Mouse (Mus musculus): ENCODE measurements around the gene Tet2. TPM values are rescaled to one million over a fixed set of nuclear protein-coding genes. Genes with fewer than 3 reads are reported as not detected.

Gene Tet2
- polyA plus RNA-seq, 1 experiment from 2014 or later, result 28.4 TPM

DNA sequence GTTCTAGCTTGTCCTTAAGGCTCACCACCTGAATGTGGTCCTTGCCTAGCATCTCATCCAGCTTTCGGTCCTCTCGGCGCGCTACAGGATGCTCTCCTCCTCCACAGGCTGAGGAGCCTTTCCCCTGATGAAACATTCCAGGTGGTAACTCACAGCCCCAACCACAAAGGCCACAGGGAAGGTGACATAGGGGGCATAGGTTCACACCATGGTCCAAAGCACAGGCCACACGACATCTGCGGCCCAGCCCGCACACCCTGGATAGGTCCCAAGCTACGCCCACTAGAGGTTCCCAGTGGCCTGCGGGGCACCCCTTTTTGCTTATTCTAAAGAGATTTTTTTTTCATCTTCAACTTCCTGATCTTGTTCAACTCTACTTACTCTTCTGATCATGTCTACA is 34.7 kb upstream of the Tet2 start:
- Histone ChIP-seq H3K4me3 (ENCODE audit: low read depth, low read length) (no peak overlapping the region), H3K4me1 (ENCODE audit: control insufficient read depth, insufficient read depth, low read length) (no peaks in the 10 kb centered on the region), H3K27ac (ENCODE audit: low read length) (no peak overlapping the region), H3K9me3 (ENCODE audit: control insufficient read depth, low read depth, low read length) (no peaks in the 10 kb centered on the region), H3K9ac (replicated peaks; ENCODE audit: low read depth, low read length) (no peak overlapping the region), H3K27me3 (ENCODE audit: control insufficient read depth, insufficient read depth, low read length) (no peaks in the 10 kb centered on the region), H3K4me2 (replicated peaks; ENCODE audit: low read depth, low read length) (no peak overlapping the region), H3K36me3 (ENCODE audit: control insufficient read depth, insufficient read depth, low read length) (no peaks in the 10 kb centered on the region)
- ATAC-seq (ENCODE audit: insufficient number of reproducible peaks, insufficient read depth, low FRiP score, low read depth), result no peak
- WGBS, result 91% methylated on average over 9 of the region's 9 CpGs

DNA sequence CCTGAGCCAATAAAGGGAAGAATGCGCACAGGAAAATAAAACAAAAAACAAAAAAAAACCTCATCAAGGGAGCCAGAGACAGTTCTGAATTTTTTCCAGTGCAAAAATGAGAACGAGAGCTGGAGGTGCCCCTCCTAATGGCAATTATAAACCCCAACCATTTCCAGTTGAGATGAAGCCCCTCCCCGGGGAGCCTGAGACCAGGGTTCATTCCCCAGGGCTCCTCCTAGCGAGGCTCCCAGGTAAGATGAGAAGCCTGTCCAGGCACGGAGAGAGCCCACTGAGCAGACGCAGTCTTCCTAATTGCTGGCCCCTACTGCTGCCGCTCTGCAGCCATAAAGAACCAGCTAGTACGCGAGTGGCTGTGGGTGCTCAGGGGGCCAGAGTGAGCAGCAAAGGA is 34.2 kb upstream of the Tet2 start:
- Histone ChIP-seq H3K9me3 (ENCODE audit: control insufficient read depth, low read depth, low read length) (no peaks in the 10 kb centered on the region), H3K36me3 (ENCODE audit: control insufficient read depth, insufficient read depth, low read length) (no peaks in the 10 kb centered on the region), H3K27ac (ENCODE audit: low read length) (no peak overlapping the region), H3K4me2 (replicated peaks; ENCODE audit: low read depth, low read length) (no peak overlapping the region), H3K4me1 (ENCODE audit: control insufficient read depth, insufficient read depth, low read length) (no peaks in the 10 kb centered on the region), H3K9ac (replicated peaks; ENCODE audit: low read depth, low read length) (no peak overlapping the region), H3K4me3 (ENCODE audit: low read depth, low read length) (no peak overlapping the region), H3K27me3 (ENCODE audit: control insufficient read depth, insufficient read depth, low read length) (no peaks in the 10 kb centered on the region)
- no peak for ATAC-seq (ENCODE audit: insufficient number of reproducible peaks, insufficient read depth, low FRiP score, low read depth)
- 54% methylated on average over 9 of the region's 9 CpGs for WGBS

DNA sequence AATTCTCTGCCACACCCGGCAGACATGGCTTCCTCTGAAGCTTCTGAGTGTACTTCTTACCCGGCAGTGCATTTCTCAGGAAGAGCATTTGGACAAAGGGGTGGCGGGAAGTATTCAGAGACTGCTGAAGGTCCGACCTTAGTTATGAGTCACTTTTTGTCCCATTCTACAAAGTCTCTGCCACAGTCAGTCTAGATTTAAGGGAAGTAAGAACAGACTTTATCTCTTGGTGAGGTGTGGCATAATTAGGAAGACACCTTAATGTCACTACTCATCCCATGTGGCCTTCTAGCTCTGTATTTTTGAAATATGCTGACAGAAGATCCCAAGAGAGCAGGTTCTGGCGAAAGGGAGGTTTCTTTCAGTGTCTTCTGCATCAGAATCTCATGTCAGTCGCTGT is 30.0 kb upstream of the Tet2 start:
- Histone ChIP-seq H3K4me3 (ENCODE audit: low read depth, low read length) (no peak overlapping the region), H3K9ac (replicated peaks; ENCODE audit: low read depth, low read length) (no peak overlapping the region), H3K9me3 (ENCODE audit: control insufficient read depth, low read depth, low read length) (no peaks in the 10 kb centered on the region), H3K27ac (ENCODE audit: low read length) (no peak overlapping the region), H3K27me3 (ENCODE audit: control insufficient read depth, insufficient read depth, low read length) (no peaks in the 10 kb centered on the region), H3K4me1 (ENCODE audit: control insufficient read depth, insufficient read depth, low read length) (no peaks in the 10 kb centered on the region), H3K4me2 (replicated peaks; ENCODE audit: low read depth, low read length) (no peak overlapping the region), H3K36me3 (ENCODE audit: control insufficient read depth, insufficient read depth, low read length) (no peaks in the 10 kb centered on the region)
- ATAC-seq (ENCODE audit: insufficient number of reproducible peaks, insufficient read depth, low FRiP score, low read depth), result no peak
- 77% methylated on average over 6 of the region's 6 CpGs for WGBS

DNA sequence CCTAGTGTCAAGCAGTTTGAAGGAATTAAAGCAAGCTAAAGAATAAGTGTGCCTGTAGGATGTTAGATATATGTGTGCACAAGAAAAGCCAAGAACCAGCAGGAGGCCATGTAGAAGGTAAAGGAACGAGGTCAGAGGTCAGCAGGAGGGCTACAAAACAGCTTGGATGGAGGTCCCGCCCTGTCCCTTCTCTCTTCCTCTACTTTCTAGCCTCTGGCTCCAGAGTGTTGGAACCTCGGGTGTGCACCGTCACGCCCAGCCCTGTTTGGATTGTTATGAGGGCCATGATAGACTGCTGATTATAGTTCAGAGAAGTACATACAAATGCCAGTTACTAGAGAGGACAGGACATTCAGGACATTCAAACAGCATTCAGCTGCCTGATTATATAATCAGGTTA is 27.0 kb upstream of the Tet2 start:
- ATAC-seq (ENCODE audit: insufficient number of reproducible peaks, insufficient read depth, low FRiP score, low read depth), result no peak
- no peaks in the 10 kb centered on the region for H3K4me1 ChIP-seq (ENCODE audit: control insufficient read depth, insufficient read depth, low read length)
- H3K36me3 ChIP-seq (ENCODE audit: control insufficient read depth, insufficient read depth, low read length), result no peaks in the 10 kb centered on the region
- no peaks in the 10 kb centered on the region for H3K27me3 ChIP-seq (ENCODE audit: control insufficient read depth, insufficient read depth, low read length)
- WGBS, result 71% methylated on average over 5 of the region's 5 CpGs
- no peaks in the 10 kb centered on the region for H3K9me3 ChIP-seq (ENCODE audit: control insufficient read depth, low read depth, low read length)
- no peak overlapping the region for H3K4me2 ChIP-seq (replicated peaks; ENCODE audit: low read depth, low read length)
- no peak overlapping the region for H3K9ac ChIP-seq (replicated peaks; ENCODE audit: low read depth, low read length)
- no peak overlapping the region for H3K4me3 ChIP-seq (ENCODE audit: low read depth, low read length)
- H3K27ac ChIP-seq (ENCODE audit: low read length), result no peak overlapping the region

DNA sequence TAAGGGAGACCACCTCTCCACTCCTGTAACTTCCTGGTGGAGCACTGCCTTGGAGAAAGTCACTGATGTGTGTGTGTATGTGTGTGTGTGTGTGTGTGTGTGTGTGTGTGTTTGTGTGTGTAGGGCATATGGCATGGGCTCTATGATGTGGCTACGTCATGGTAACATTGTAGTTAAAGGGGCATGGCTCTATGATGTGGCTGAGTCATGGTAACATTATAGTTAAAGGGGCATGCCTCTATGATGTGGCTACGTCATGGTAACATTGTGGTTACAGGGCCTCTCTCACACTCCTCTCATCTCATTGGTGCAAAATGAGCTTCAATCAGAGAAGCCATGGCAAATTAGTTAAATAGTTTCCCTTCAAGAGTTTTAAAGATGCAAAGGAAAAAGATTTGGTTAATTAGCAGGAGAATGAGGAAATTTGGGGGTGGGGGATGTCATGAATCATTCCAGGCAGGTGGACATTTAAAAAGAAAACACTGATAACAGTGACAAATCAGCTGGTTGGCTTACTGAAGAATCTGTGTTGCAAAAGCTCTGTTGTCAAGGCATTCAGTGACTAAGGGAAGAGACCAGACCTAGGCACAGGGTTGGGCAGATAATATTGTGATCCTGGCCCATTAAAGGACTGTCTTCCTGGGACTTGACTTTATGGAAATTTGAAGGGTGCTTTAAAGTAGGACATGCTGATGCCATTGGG is 18.7 kb upstream of the Tet2 start:
- no peak overlapping the region for H3K27ac ChIP-seq (ENCODE audit: low read length)
- no peaks in the 10 kb centered on the region for H3K27me3 ChIP-seq (ENCODE audit: control insufficient read depth, insufficient read depth, low read length)
- H3K4me2 ChIP-seq (replicated peaks; ENCODE audit: low read depth, low read length), result no peak overlapping the region
- H3K9me3 ChIP-seq (ENCODE audit: control insufficient read depth, low read depth, low read length), result no peaks in the 10 kb centered on the region
- H3K4me3 ChIP-seq (ENCODE audit: low read depth, low read length), result no peak overlapping the region
- WGBS, result 57% methylated on average over 2 of the region's 2 CpGs
- no peak overlapping the region for H3K9ac ChIP-seq (replicated peaks; ENCODE audit: low read depth, low read length)
- no peaks in the 10 kb centered on the region for H3K4me1 ChIP-seq (ENCODE audit: control insufficient read depth, insufficient read depth, low read length)
- H3K36me3 ChIP-seq (ENCODE audit: control insufficient read depth, insufficient read depth, low read length), result no peaks in the 10 kb centered on the region
- no peak for ATAC-seq (ENCODE audit: insufficient number of reproducible peaks, insufficient read depth, low FRiP score, low read depth)

DNA sequence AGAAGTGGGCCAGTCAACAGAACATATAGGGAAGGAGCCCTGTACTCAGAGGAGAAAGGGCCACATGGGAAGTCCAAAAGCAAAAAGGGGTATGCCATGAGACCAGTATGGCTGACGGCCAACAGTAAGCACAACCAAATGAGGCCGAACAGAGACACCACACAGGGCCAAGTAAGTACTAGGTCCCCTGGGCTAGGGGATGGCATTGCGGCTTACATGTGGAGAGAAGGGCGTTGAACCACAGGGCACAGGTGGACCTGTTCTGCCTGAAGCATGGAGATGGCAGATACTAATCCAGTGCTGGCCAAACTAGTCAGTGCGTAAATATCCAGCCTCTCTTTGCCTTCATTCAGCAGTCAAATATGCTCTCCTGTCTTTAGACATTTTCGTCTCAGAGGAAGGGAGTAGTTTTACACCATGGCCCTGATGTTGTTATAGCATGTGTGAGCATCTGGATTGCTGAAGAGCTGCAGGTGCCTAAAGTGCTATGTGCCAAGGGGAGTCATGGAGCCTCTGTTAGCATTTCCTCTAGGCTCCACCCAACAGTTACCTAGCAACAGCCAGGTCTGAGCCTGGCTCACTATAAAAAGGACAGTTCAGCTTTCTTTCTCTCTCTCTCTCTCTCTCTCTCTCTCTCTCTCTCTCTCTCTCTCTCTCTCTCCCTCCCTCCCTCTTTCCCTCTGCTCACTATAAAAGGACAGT is 14.6 kb upstream of the Tet2 start:
- Histone ChIP-seq H3K4me3 (ENCODE audit: low read depth, low read length) (no peak overlapping the region), H3K36me3 (ENCODE audit: control insufficient read depth, insufficient read depth, low read length) (no peaks in the 10 kb centered on the region), H3K27ac (ENCODE audit: low read length) (no peak overlapping the region), H3K9me3 (ENCODE audit: control insufficient read depth, low read depth, low read length) (no peaks in the 10 kb centered on the region), H3K4me1 (ENCODE audit: control insufficient read depth, insufficient read depth, low read length) (no peaks in the 10 kb centered on the region), H3K9ac (replicated peaks; ENCODE audit: low read depth, low read length) (no peak overlapping the region), H3K4me2 (replicated peaks; ENCODE audit: low read depth, low read length) (no peak overlapping the region), H3K27me3 (ENCODE audit: control insufficient read depth, insufficient read depth, low read length) (no peaks in the 10 kb centered on the region)
- WGBS, result 82% methylated on average over 6 of the region's 6 CpGs
- peak; percentile 62; the same call in 1 of the 2 replicates for ATAC-seq (ENCODE audit: insufficient number of reproducible peaks, insufficient read depth, low FRiP score, low read depth)

DNA sequence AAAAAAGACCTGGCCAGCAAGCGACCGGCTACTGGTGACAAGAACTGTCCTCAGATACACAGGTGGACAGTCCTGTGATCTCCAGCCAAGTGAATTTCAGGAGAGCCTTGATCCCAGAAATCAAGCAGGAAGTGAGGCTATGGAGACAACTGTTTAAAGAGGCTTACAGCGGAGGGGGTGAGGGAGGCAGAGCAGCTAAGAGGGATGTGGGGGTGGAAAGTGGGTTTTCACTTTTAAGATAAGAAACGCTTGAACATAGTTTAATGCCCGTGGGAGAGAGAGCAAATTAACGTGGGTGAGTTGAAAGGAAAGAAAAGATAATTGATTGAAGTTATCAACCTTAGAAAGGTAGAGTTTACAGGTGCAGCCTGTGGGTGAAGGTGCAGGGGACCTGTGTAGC is 12.7 kb upstream of the Tet2 start:
- Histone ChIP-seq H3K27ac (ENCODE audit: low read length) (no peak overlapping the region), H3K9ac (replicated peaks; ENCODE audit: low read depth, low read length) (no peak overlapping the region), H3K4me1 (ENCODE audit: control insufficient read depth, insufficient read depth, low read length) (no peaks in the 10 kb centered on the region), H3K27me3 (ENCODE audit: control insufficient read depth, insufficient read depth, low read length) (no peaks in the 10 kb centered on the region), H3K4me3 (ENCODE audit: low read depth, low read length) (no peak overlapping the region), H3K36me3 (ENCODE audit: control insufficient read depth, insufficient read depth, low read length) (no peaks in the 10 kb centered on the region), H3K9me3 (ENCODE audit: control insufficient read depth, low read depth, low read length) (no peaks in the 10 kb centered on the region), H3K4me2 (replicated peaks; ENCODE audit: low read depth, low read length) (no peak overlapping the region)
- WGBS, result 42% methylated on average over 6 of the region's 6 CpGs
- no peak for ATAC-seq (ENCODE audit: insufficient number of reproducible peaks, insufficient read depth, low FRiP score, low read depth)

DNA sequence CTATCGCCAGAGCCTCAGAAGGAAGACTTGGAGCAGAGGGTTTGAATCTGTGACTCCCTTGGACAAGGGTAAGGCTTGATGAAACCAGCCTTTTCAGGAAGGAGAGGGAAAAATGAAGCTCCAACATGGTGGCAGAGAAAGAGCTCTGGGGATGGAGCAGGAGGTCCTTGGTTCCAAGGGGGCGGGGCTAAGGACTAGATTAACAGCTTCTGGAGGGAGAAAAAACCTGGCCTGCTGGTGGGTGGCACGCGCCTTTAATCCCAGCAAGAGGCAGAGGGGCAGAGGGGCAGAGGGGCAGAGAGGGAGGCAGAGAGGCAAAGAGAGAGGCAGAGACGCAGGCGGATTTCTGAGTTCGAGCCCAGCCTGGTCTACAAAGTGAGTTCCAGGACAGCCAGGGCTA is 12.2 kb upstream of the Tet2 start:
- Histone ChIP-seq H3K9me3 (ENCODE audit: control insufficient read depth, low read depth, low read length) (no peaks in the 10 kb centered on the region), H3K4me2 (replicated peaks; ENCODE audit: low read depth, low read length) (no peak overlapping the region), H3K36me3 (ENCODE audit: control insufficient read depth, insufficient read depth, low read length) (no peaks in the 10 kb centered on the region), H3K4me1 (ENCODE audit: control insufficient read depth, insufficient read depth, low read length) (no peaks in the 10 kb centered on the region), H3K27me3 (ENCODE audit: control insufficient read depth, insufficient read depth, low read length) (no peaks in the 10 kb centered on the region), H3K9ac (replicated peaks; ENCODE audit: low read depth, low read length) (no peak overlapping the region), H3K27ac (ENCODE audit: low read length) (no peak overlapping the region), H3K4me3 (ENCODE audit: low read depth, low read length) (no peak overlapping the region)
- ATAC-seq (ENCODE audit: insufficient number of reproducible peaks, insufficient read depth, low FRiP score, low read depth), result no peak
- 81% methylated on average over 7 of the region's 7 CpGs for WGBS

DNA sequence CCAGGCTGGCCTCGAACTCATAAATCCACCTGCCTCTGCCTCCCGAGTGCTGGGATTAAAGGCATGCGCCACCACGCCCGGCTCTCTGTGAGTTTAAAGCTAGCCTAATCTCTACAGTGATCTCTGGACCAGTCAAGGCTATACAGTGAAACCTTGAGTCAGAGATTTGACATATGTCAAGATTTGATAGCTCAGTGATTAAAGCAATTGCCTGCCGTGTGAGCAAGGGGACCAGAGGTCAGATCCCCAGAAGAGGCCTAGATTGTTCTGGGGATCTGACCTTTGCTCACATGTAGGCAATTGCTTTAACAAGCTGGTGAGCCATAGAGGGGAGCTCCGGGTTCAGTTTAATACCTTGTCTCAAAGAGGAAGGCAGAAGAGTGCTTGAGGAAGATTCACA is 10.4 kb upstream of the Tet2 start:
- H3K36me3 ChIP-seq (ENCODE audit: control insufficient read depth, insufficient read depth, low read length), result no peaks in the 10 kb centered on the region
- H3K27me3 ChIP-seq (ENCODE audit: control insufficient read depth, insufficient read depth, low read length), result no peaks in the 10 kb centered on the region
- 87% methylated on average over 7 of the region's 7 CpGs for WGBS
- H3K4me3 ChIP-seq (ENCODE audit: low read depth, low read length), result no peak overlapping the region
- H3K4me1 ChIP-seq (ENCODE audit: control insufficient read depth, insufficient read depth, low read length), result no peaks in the 10 kb centered on the region
- H3K4me2 ChIP-seq (replicated peaks; ENCODE audit: low read depth, low read length), result no peak overlapping the region
- no peak overlapping the region for H3K9ac ChIP-seq (replicated peaks; ENCODE audit: low read depth, low read length)
- no peak for ATAC-seq (ENCODE audit: insufficient number of reproducible peaks, insufficient read depth, low FRiP score, low read depth)
- H3K27ac ChIP-seq (ENCODE audit: low read length), result no peak overlapping the region
- no peaks in the 10 kb centered on the region for H3K9me3 ChIP-seq (ENCODE audit: control insufficient read depth, low read depth, low read length)
